Mouse (Mus musculus) liver, adult 2 months (tissue): Measurements from ENCODE around the gene Tmprss4. TPM values are rescaled to one million over a fixed set of nuclear protein-coding genes. Genes with fewer than 3 reads are reported as not detected.

Source experiments
- DNase-seq: peaks from one replicate; pipeline ENCODE4 v3.0.0-alpha.2; 2011; ENCODE audit warnings: low read depth, low spot score; ENCODE audit errors: extremely low read depth
- H3K27ac ChIP-seq: fragments of 200-500 bp; replicated peaks from 2 replicates; pipeline ENCODE4 v1.5.1; 2012; ENCODE audit warnings: low read depth, mild to moderate bottlenecking, control low read depth, inconsistent platforms, low read length; ENCODE audit not compliant: insufficient read depth
- H3K27me3 ChIP-seq: fragments of 200-500 bp; 2 replicates; pipeline ENCODE4 v1.6.1; 2012; ENCODE audit warnings: mild to moderate bottlenecking, moderate library complexity, low read length, inconsistent platforms; ENCODE audit not compliant: control insufficient read depth, insufficient read depth
- H3K36me3 ChIP-seq: fragments of 200-500 bp; 2 replicates; pipeline ENCODE4 v1.6.1; 2012; ENCODE audit warnings: low read length, inconsistent platforms; ENCODE audit not compliant: control insufficient read depth, insufficient read depth
- H3K4me1 ChIP-seq: fragments of 200-500 bp; 2 replicates; pipeline ENCODE4 v1.6.1; 2011; ENCODE audit warnings: low read length; ENCODE audit not compliant: control insufficient read depth, insufficient read depth
- H3K4me3 ChIP-seq: fragments of 200-500 bp; 2 replicates; pipeline ENCODE4 v1.5.1; 2011; ENCODE audit warnings: low read depth, mild to moderate bottlenecking, control low read depth, low read length, moderate library complexity; ENCODE audit not compliant: insufficient read depth
- H3K79me2 ChIP-seq: fragments of 200-500 bp; 2 replicates; pipeline ENCODE4 v1.6.1; 2012; ENCODE audit warnings: inconsistent platforms, mild to moderate bottlenecking, low read length, moderate library complexity; ENCODE audit not compliant: control insufficient read depth, insufficient read depth
- H3K9ac ChIP-seq: fragments of 200-500 bp; 2 replicates; pipeline ENCODE4 v1.6.1; 2012; ENCODE audit warnings: low read depth, mild to moderate bottlenecking, control low read depth, inconsistent platforms, low read length
- CTCF ChIP-seq: fragments of 200-500 bp; IDR thresholded peaks from 2 replicates; pipeline ENCODE4 v1.5.1; 2011; ENCODE audit warnings: low read depth, low read length, control low read depth
- POLR2A ChIP-seq: fragments of 200-500 bp; IDR thresholded peaks from 2 replicates; pipeline ENCODE4 v1.6.1; 2011; ENCODE audit warnings: low read length, control low read depth; ENCODE audit not compliant: insufficient read depth; ENCODE audit errors: extremely low read depth
- WGBS: fragments of 180-500 bp; shearing (Covaris S2); methylation state at CpG from one replicate; pipeline ENCODE4 v1.1.7; 2018; 5-methylcytosine and 5-hydroxymethylcytosine counted together
- polyA plus RNA-seq: library from polyadenylated mRNA; depleted of rRNA; stranded (reverse); fragments of >200 nt; gene quantifications from 2 replicates; pipeline ENCODE4 v1.2.3, GENCODE M21; 2012
- total RNA-seq: library from RNA; depleted of rRNA; stranded (reverse); fragments of >200 nt; gene quantifications from 2 replicates; pipeline ENCODE4 v1.2.3, GENCODE M21; 2014

Gene Tmprss4
- total and polyA plus RNA-seq, 2 experiments = 0.37 to 0.43 TPM

DNA sequence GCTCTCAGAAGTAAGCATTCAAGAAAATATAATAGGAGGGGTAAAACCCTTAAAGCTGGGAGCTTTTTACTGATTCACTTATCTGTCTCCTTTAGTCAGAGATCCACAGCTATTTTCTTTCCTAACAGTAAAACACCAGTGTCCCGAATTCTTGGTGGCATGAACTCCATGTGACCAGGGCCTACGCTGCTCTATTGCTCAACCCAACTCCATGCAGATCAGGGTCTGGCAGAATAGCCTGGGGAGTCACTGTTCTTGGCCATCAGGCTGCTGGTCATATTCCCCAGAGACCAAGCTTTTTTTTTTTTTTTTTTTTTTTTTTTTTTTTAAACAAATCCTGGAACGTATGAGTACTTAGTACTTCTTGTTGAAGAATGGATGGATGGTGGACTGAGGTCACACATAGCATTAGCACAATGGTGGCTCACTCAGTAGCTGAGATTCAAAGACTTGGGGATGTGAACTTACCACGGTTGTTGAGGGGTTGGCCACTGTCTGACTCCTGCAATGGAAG, 14.2 kb downstream of the Tmprss4 start:
- 45% methylated on average over 4 of the region's 4 CpGs for WGBS
- no peak overlapping the region for H3K9ac ChIP-seq

DNA sequence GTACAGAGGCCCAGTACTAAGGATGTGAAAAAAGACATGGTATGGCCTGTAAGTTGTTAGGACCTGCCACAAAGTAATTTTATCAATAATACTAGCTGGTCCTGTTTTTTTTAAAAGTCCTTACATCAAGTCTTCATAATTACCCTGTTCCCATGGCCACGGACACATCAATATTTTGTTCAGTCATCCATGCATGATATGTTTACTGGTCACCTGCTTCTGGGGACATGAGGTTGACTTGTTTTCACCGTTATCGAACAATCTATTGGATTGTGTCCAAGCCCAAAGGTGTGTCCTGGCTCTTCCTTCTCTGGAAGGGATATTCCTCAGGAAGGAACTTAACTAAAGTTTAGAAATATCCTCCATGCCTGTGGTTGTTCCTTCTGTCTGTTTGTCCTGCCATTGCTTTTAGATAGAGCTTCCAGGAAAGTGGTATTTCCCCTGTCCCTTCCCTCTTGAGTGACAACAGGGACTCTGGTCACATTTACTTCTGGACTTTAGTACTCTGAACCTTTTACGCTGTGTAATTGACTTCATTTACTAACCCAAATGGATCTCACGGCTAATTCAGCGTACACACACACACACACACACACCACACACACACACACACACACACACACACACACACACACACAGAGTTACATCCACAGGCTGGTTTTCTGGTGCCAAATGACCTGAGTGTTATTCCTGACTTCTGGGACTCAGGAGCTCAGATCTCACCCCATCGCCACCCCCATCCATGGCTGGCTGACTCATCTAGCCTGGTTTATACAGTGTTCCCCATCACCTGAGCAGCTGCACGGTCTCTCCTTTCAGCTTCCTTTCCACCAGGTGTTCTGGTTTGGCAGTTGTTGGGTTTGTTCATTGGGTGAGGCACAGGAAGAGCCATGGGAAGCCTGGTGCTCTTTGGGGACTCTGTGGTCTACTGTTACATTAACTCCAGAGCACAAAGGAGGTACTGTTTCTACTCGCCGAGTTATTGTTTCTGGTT, 15.0 kb downstream of the Tmprss4 start:
- peak overlapping the region; percentile 97 for H3K27ac ChIP-seq
- peak; percentile 97 for DNase-seq
- H3K36me3 ChIP-seq = no peaks in the 10 kb centered on the region
- no peaks in the 10 kb centered on the region for H3K79me2 ChIP-seq
- H3K4me1 ChIP-seq = peaks cover 12% of the 10 kb centered on the region
- WGBS = 34% methylated on average over 10 of the region's 10 CpGs
- no peaks in the 10 kb centered on the region for H3K27me3 ChIP-seq
- TF ChIP-seq CTCF (no peak), POLR2A (no peak)
- no peak overlapping the region for H3K9ac ChIP-seq
- H3K4me3 ChIP-seq = no peak overlapping the region

More for the DNA sequence above, 14.2 kb downstream of the Tmprss4 start:
- no peaks in the 10 kb centered on the region for H3K79me2 ChIP-seq
- H3K36me3 ChIP-seq = no peaks in the 10 kb centered on the region
- DNase-seq = peak; percentile 91
- peak overlapping the region; percentile 97; the same call in 1 of the 2 replicates for H3K27ac ChIP-seq
- H3K4me3 ChIP-seq = no peak overlapping the region
- H3K4me1 ChIP-seq = peaks cover 12% of the 10 kb centered on the region
- H3K27me3 ChIP-seq = no peaks in the 10 kb centered on the region
- TF ChIP-seq CTCF (no peak), POLR2A (no peak)

DNA sequence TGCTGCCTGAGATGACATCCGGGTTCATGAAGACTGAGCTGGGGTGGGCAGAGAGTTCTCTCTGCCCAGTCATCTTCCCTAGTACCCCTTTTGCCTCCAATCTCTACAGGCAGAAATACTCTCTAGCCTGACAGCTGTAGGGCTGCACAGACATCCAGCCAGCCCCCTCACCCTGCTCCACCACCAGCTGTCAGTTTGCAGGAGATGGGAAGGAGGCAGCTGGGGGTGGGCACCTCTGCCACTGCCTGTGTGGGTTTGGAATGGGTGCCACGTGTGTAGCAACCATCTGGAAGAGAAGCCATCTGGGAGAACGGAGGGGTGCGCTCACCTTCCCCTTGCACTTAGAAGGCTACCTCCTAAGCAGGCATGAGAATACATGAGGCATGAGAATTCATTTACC, 18.6 kb downstream of the Tmprss4 start:
- H3K36me3 ChIP-seq = no peaks in the 10 kb centered on the region

GRCm38 (mm10) chr9:45183266-45183665, 20.6 kb downstream of the Tmprss4 start:
- DNase-seq = no peak
- Histone ChIP-seq H3K9ac (no peak overlapping the region), H3K27me3 (no peaks in the 10 kb centered on the region), H3K4me3 (no peak overlapping the region), H3K27ac (no peak overlapping the region), H3K79me2 (no peaks in the 10 kb centered on the region), H3K4me1 (peaks cover 11% of the 10 kb centered on the region), H3K36me3 (no peaks in the 10 kb centered on the region)
- WGBS = 87% methylated on average over 6 of the region's 6 CpGs
- TF ChIP-seq POLR2A (no peak), CTCF (no peak)

More for the DNA sequence above, 18.6 kb downstream of the Tmprss4 start:
- Histone ChIP-seq H3K4me1 (peaks cover 16% of the 10 kb centered on the region), H3K27ac (no peak overlapping the region), H3K9ac (no peak overlapping the region), H3K27me3 (no peaks in the 10 kb centered on the region), H3K4me3 (no peak overlapping the region), H3K79me2 (no peaks in the 10 kb centered on the region)
- 89% methylated on average over 4 of the region's 4 CpGs for WGBS
- TF ChIP-seq CTCF = no peak
- no peak for TF ChIP-seq POLR2A
- DNase-seq = no peak

DNA sequence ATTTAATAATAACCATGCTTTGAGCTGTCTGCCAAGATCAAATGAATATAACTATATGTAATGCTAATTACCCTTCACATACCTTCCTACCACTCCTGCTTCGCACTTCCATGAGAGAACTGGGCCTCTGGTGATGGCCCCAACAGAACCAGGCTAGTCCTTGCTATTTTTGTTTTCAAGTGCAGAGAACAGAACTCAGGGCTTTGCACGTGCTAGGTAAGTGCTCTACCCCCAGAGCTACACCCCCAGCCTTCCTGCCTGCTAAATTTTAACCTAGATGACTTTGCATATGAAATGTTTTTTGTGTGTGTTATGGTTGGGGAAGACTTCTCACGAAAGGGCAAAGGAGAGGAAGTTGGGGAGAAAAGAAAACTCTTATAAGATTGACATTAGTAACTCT, 21.4 kb downstream of the Tmprss4 start:
- H3K4me1 ChIP-seq = peaks cover 9% of the 10 kb centered on the region
- H3K79me2 ChIP-seq = no peaks in the 10 kb centered on the region
- no peaks in the 10 kb centered on the region for H3K36me3 ChIP-seq
- H3K27me3 ChIP-seq = no peaks in the 10 kb centered on the region
- H3K9ac ChIP-seq = no peak overlapping the region
- H3K4me3 ChIP-seq = no peak overlapping the region
- DNase-seq = peak; percentile 44
- WGBS = 66% methylated on average over 3 of the region's 3 CpGs
- TF ChIP-seq POLR2A = no peak
- TF ChIP-seq CTCF = no peak
- no peak overlapping the region for H3K27ac ChIP-seq

DNA sequence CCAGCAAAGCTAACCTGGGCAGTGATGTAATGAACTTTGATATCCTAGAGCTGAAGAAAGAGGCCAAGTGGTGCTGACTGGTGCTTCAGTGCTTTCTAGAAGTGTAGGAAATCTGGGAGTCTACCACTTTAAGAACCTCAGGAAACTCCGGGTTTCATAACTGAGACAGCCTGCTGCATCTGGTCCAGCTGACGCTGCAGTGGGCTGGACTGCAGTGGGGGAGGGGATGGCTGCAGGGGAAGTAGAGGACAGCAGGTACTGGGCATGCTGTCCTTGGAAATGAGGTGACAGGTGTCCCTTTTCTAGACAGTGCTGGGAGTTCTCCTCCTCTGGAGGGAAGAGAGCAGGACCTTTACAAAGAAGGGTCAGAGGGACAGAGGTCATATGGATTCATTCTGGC, 22.1 kb downstream of the Tmprss4 start, which contains the start of gene BC049352:
BC049352 (plus strand) TSS at position 238 of the 400 bp plus-strand sequence.
- no peaks in the 10 kb centered on the region for H3K79me2 ChIP-seq
- no peak within 1 kb of the TSS for H3K4me3 ChIP-seq
- H3K9ac ChIP-seq = peak within 1 kb of the TSS; percentile 28; the same call in 1 of the 2 replicates
- no peaks in the 10 kb centered on the region for H3K27me3 ChIP-seq
- peak within 1 kb of the TSS; percentile 52 for H3K27ac ChIP-seq
- H3K36me3 ChIP-seq = no peaks in the 10 kb centered on the region
- peaks cover 9% of the 10 kb centered on the region for H3K4me1 ChIP-seq
- TF ChIP-seq CTCF (no peak), POLR2A (no peak)
- DNase-seq = peak; percentile 63
- 6% methylated on average over 2 of the region's 2 CpGs for WGBS
